Mouse (Mus musculus): ENCODE results near the gene Olfr624.
"Not testable (repeated sequence)": the region's sequence is repeated elsewhere in the genome, so short reads cannot be mapped to it uniquely, and the experiment has no call there.

The Olfr624 gene

DNA sequence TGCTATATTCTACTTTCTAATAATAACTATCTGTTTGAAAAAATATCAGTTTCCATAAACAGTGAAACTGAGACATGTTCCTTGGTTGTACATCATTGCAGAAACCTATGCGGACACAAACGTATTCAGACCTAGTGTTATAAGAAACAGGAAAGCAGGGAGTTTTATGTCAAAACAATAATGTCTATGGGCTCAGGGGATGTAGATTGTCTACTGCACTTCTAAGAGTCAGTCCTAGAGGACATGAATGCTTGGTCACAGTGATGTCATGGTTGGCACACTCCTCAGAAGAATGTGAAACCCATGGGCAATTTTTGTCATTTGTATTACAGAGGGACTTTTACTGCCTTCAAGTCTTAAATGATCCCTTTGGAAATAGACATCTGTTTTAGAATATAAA lies at the start of gene Olfr624:
Gene Olfr624, minus strand, starts transcription at position 101 of the 400 bp plus-strand sequence.
- no peak for DNase-seq (ENCODE audit: low spot score)

DNA sequence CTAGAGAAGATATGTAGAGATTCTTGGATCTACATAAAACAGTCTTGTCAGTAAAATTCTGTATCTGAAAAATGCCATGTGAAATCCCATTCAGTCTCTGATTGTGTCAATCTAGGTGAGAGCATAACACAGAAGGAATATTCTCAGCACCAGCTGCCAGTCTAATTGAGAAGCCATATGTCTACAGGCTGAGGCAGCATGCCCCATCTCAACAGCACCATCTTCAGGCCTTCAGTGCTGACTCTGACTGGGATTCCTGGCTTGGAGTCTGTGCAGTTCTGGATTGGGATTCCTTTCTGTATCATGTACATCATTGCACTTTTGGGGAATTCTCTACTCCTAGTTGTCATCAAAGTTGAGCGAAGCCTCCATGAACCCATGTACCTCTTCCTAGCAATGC lies 45.4 kb upstream of the Olfr624 start:
- not testable (repeated sequence) for DNase-seq (ENCODE audit: low spot score)

- DNase-seq (ENCODE audit: low spot score), result no peak
Observed at GRCm38 (mm10) chr7:103714371-103714770, 43.4 kb upstream of the Olfr624 start, which contains the start of gene Olfr243. Gene Olfr243 (plus strand): TSS chr7:103714671.

- peak; percentile 16 for DNase-seq (ENCODE audit: low spot score)
Observed at GRCm38 (mm10) chr7:103712024-103712423, 41.0 kb upstream of the Olfr624 start.

DNA sequence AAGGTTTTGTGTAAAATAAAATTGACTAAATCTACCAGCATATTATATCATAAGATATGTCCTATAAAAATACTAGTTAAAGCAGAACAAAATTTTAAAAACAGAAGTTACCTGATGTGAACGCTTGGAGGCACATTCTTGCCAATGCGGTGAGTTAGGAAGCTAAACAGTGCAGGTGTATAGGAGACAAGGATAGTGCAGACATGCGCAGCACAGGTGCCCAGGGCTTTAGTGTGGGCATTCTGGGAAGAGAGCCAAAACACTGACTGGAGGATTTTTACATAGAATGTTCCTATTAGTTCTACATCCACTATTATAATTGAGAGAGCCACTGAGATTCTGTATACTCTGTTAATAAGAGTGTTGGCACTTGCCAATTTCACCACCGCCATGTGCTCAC lies 28.5 kb upstream of the Olfr624 start:
- DNase-seq (ENCODE audit: low spot score), result no peak

GRCm38 (mm10) chr7:103682420-103682819 lies 11.4 kb upstream of the Olfr624 start, which contains the start of gene Olfr625-ps1:
Gene Olfr625-ps1 (plus strand): TSS chr7:103682720.
- DNase-seq (ENCODE audit: low spot score), result no peak

DNA sequence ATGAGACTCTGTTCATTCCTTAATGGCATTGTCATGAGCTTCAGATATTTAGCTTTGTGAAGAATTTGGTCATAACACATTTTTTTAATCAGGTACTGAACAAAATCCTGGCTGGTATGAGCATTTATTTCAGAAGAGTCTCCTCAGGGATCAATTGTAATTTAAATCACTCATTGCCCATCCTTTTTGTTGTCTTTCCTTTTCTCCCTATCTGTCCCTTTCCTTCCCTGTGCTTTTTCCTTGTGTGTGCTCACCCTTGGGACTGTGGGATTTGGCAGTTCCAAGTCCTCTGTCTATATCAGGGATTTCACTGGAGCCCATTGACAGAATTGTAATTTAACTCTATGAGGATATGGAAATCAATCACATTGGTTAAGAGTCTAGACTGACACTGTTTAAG lies 7.4 kb downstream of the Olfr624 start, which contains the start of gene Olfr623:
Gene Olfr623, minus strand, starts transcription at position 101 of the 400 bp plus-strand sequence.
- no peak for DNase-seq (ENCODE audit: low spot score)

GRCm38 (mm10) chr7:103644070-103644469 lies 26.9 kb downstream of the Olfr624 start:
- DNase-seq (ENCODE audit: low spot score), result no peak

- no peak for DNase-seq (ENCODE audit: low spot score)
Observed at GRCm38 (mm10) chr7:103642602-103643001, 28.4 kb downstream of the Olfr624 start, which contains the start of gene Olfr622. Gene Olfr622 (minus strand): TSS chr7:103642702.

DNA sequence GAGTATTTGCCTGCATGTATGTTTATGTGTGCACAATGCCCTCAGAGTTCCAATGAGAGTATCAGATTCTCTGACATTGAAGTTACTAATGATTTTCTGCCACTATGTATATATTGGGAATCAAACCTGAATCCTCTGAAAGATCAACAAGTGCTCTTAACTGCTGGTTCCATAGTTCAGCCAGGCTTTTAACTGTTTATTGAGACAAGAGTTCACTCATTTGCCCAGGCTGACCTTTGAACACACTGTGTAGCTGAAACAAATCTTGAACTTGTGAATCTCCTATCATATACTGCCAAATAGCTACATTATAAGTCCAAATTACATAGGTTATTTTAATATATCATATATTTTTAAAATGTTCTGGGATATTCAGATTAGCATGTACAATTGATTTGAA lies 34.2 kb downstream of the Olfr624 start:
- DNase-seq (ENCODE audit: low spot score), result no peak
